Mouse (Mus musculus) forebrain, embryonic 14.5 days (tissue): ENCODE data around the gene Hist1h4b. TPM values are rescaled to one million over a fixed set of nuclear protein-coding genes. Genes with fewer than 3 reads are reported as not detected.
A peak's percentile ranks its signal among the peaks of the same experiment; 100 is the strongest.
"Not testable (repeated sequence)": the region's sequence is repeated elsewhere in the genome, so short reads cannot be mapped to it uniquely, and the experiment has no call there.

ENCODE experiments used
- ATAC-seq: fragments of 200-750 bp; cut with Nextera tagmentation; 2 replicates; pipeline ENCODE4 v1.8.0; 2017; ENCODE audit warnings: mild to moderate bottlenecking, moderate library complexity
- DNase-seq: peaks from one replicate; pipeline ENCODE4 v3.0.0-alpha.2; 2015; ENCODE audit warnings: low spot score
- H3K27ac ChIP-seq: fragments of 300-500 bp; sonication (generic); 2 replicates; pipeline ENCODE4 v1.5.1; 2014; ENCODE audit warnings: low read depth, mild to moderate bottlenecking, control low read depth, low read length, moderate library complexity
- H3K27me3 ChIP-seq: fragments of 300-500 bp; sonication (generic); replicated peaks from 2 replicates; pipeline ENCODE4 v1.6.1; 2014; ENCODE audit warnings: low read length, control low read depth, mixed read lengths; ENCODE audit not compliant: control insufficient read depth, insufficient read depth
- H3K36me3 ChIP-seq: fragments of 300-500 bp; sonication (generic); 2 replicates; pipeline ENCODE4 v1.6.1; 2014; ENCODE audit warnings: low read length, control low read depth; ENCODE audit not compliant: control insufficient read depth, insufficient read depth
- H3K4me1 ChIP-seq: fragments of 300-500 bp; sonication (generic); 2 replicates; pipeline ENCODE4 v1.6.1; 2014; ENCODE audit warnings: antibody characterized with exemption, low read length, control low read depth; ENCODE audit not compliant: control insufficient read depth, insufficient read depth
- H3K4me2 ChIP-seq: fragments of 300-500 bp; sonication (generic); 2 replicates; pipeline ENCODE4 v1.6.1; 2014; ENCODE audit warnings: mild to moderate bottlenecking, control low read depth, low read length
- H3K4me3 ChIP-seq: fragments of 300-500 bp; sonication (generic); 2 replicates; pipeline ENCODE4 v1.5.1; 2014; ENCODE audit warnings: low read depth, low read length, control low read depth
- H3K9ac ChIP-seq: fragments of 300-500 bp; sonication (generic); 2 replicates; pipeline ENCODE4 v1.6.1; 2014; ENCODE audit warnings: mild to moderate bottlenecking, low read length, control low read depth, moderate library complexity
- H3K9me3 ChIP-seq: fragments of 300-500 bp; sonication (generic); replicated peaks from 2 replicates; pipeline ENCODE4 v1.6.1; 2016; ENCODE audit warnings: low read length, control low read depth, mixed read lengths; ENCODE audit not compliant: control insufficient read depth
- WGBS: fragments of 180-500 bp; shearing (Covaris S2); extraction: QIAGEN DNeasy Blood & Tissue Kit; methylation state at CpG from one replicate; pipeline ENCODE4 v1.1.7; 2014; 5-methylcytosine and 5-hydroxymethylcytosine counted together
- polyA plus RNA-seq: library from polyadenylated mRNA; unstranded; fragments of >200 nt; fragmentation: Nextera tagmentation; extraction: Ambion mirVana; gene quantifications from 2 replicates; pipeline ENCODE4 v1.2.1, GENCODE M21; 2014

Hist1h4b gene
- polyA plus RNA-seq = 3.5 and 4.7 TPM in 2 replicates

- Histone ChIP-seq H3K4me2 (peak within 1 kb of the TSS; percentile 67), H3K27me3 (no peaks in the 10 kb centered on the region), H3K4me1 (peaks cover 17% of the 10 kb centered on the region), H3K9me3 (no peaks in the 10 kb centered on the region), H3K36me3 (no peaks in the 10 kb centered on the region), H3K9ac (peak within 1 kb of the TSS; percentile 61), H3K27ac (peak within 1 kb of the TSS; percentile 85), H3K4me3 (peak within 1 kb of the TSS; percentile 33)
- DNase-seq = peak; percentile 99
- peak; percentile 68 for ATAC-seq
- 0% methylated on average over 17 of the region's 22 CpGs for WGBS
These were observed at the start of gene Hist1h4b for GRCm38 (mm10) chr13:23756790-23757189. Gene Hist1h4b (plus strand): TSS chr13:23757013.

DNA sequence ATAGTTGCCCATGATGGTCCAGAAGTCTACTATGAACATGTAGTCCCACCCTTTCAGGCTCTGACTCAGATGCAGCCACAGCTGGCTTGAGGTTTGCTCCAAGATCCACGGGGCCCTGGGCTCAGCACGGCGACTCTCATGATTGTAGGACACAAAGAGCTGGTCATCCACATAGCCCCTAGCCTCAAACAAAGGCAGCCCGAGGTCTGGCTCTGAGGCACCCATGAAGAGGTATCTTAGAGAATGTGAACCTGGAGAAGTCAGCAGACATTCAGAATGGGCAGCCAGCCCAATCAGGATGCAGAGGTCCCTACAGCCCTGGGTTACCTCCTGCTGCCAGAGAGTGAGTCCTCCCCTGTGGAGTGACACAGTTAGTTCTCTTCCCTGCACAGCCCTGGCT lies 48.8 kb upstream of the Hist1h4b start:
- Histone ChIP-seq H3K27me3 (no peaks in the 10 kb centered on the region), H3K4me3 (no peak overlapping the region), H3K27ac (no peak overlapping the region), H3K9me3 (no peaks in the 10 kb centered on the region), H3K4me1 (peaks cover 11% of the 10 kb centered on the region; the same call in 1 of the 2 replicates), H3K9ac (no peak overlapping the region), H3K4me2 (no peak overlapping the region), H3K36me3 (no peaks in the 10 kb centered on the region)
- 89% methylated on average over 4 of the region's 4 CpGs for WGBS
- DNase-seq = no peak
- ATAC-seq = no peak

- no peaks in the 10 kb centered on the region for H3K9me3 ChIP-seq
- H3K4me3 ChIP-seq = no peak overlapping the region
- DNase-seq (no peak), ATAC-seq (no peak)
- WGBS = 71% methylated on average over 4 of the region's 4 CpGs
- H3K9ac ChIP-seq = no peak overlapping the region
- no peak overlapping the region for H3K4me2 ChIP-seq
- H3K36me3 ChIP-seq = no peaks in the 10 kb centered on the region
- no peaks in the 10 kb centered on the region for H3K27me3 ChIP-seq
- peaks cover 11% of the 10 kb centered on the region; the same call in 1 of the 2 replicates for H3K4me1 ChIP-seq
- no peak overlapping the region for H3K27ac ChIP-seq
These were observed 48.2 kb upstream of the Hist1h4b start for GRCm38 (mm10) chr13:23708654-23709053.

GRCm38 (mm10) chr13:23709714-23710373 lies 47.0 kb upstream of the Hist1h4b start:
- peaks cover 11% of the 10 kb centered on the region; the same call in 1 of the 2 replicates for H3K4me1 ChIP-seq
- peak overlapping the region; percentile 54 for H3K9ac ChIP-seq
- ATAC-seq (no peak), DNase-seq (peak; percentile 44)
- H3K27ac ChIP-seq = no peak overlapping the region
- H3K36me3 ChIP-seq = no peaks in the 10 kb centered on the region
- no peaks in the 10 kb centered on the region for H3K9me3 ChIP-seq
- H3K4me2 ChIP-seq = peak overlapping the region; percentile 52
- 25% methylated on average over 15 of the region's 15 CpGs for WGBS
- no peaks in the 10 kb centered on the region for H3K27me3 ChIP-seq
- peak overlapping the region; percentile 20 for H3K4me3 ChIP-seq

DNA sequence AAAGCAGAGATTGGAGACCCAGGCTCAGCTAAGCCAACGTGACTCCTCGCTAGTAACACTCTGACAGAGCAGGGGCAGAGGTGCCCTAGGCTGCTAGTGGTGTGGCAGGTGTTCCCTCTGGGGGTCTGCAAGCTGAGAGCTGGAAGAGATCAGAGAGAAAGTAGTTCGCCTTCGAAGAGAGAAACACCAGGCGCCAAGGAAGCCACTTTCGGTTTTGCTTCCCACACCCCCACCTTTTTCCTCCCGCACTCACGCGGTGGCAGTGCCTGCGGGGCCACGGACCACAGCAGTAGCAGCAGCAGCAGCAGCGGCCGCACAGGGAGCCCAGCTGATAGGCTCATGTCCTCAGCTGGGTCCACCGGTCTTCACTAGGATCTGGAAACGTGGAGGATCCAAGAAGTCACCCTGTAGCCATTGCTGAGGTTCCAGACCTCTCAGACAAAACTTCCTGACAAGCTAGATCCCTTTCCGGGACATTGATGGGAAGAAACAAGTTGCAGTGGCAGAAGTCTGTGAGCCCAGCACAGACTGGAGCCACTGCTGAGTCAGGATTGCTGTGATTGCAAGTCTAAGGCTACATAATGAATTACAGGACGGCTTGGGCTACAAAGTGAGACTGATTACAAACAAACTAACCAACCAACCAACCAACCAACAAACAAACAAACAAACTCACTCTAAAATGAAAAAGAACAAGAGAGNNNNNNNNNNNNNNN lies 46.3 kb upstream of the Hist1h4b start, which contains the start of gene Hfe:
Hfe (minus strand) TSS at position 481 of the 716 bp plus-strand sequence.
- 0 out of 2 replicates have a peak, but pooled peaks have one; percentile 32 for ATAC-seq
- peak within 1 kb of the TSS; percentile 20 for H3K4me3 ChIP-seq
- H3K9me3 ChIP-seq = no peaks in the 10 kb centered on the region
- no peaks in the 10 kb centered on the region for H3K36me3 ChIP-seq
- H3K9ac ChIP-seq = peak within 1 kb of the TSS; percentile 54
- H3K27me3 ChIP-seq = no peaks in the 10 kb centered on the region
- WGBS = 5% methylated on average over 17 of the region's 17 CpGs
- H3K27ac ChIP-seq = no peak within 1 kb of the TSS
- H3K4me1 ChIP-seq = peaks cover 11% of the 10 kb centered on the region; the same call in 1 of the 2 replicates
- peak; percentile 36 for DNase-seq
- peak within 1 kb of the TSS; percentile 52 for H3K4me2 ChIP-seq

GRCm38 (mm10) chr13:23716261-23717042 lies 40.4 kb upstream of the Hist1h4b start:
- DNase-seq (no peak), ATAC-seq (no peak)
- WGBS = 86% methylated on average over 5 of the region's 5 CpGs
- H3K36me3 ChIP-seq = no peaks in the 10 kb centered on the region
- no peaks in the 10 kb centered on the region for H3K9me3 ChIP-seq
- no peak overlapping the region for H3K4me3 ChIP-seq
- H3K9ac ChIP-seq = no peak overlapping the region
- H3K4me1 ChIP-seq = no peaks in the 10 kb centered on the region
- no peak overlapping the region for H3K27ac ChIP-seq
- no peaks in the 10 kb centered on the region for H3K27me3 ChIP-seq
- no peak overlapping the region for H3K4me2 ChIP-seq

- DNase-seq = no peak
- Histone ChIP-seq H3K27me3 (no peaks in the 10 kb centered on the region), H3K4me1 (no peaks in the 10 kb centered on the region), H3K4me3 (no peak overlapping the region), H3K9ac (no peak overlapping the region), H3K4me2 (no peak overlapping the region), H3K27ac (no peak overlapping the region), H3K9me3 (no peaks in the 10 kb centered on the region), H3K36me3 (no peaks in the 10 kb centered on the region)
- WGBS = 61% methylated on average over 11 of the region's 11 CpGs
- ATAC-seq = no peak
These were observed 39.6 kb upstream of the Hist1h4b start for GRCm38 (mm10) chr13:23717176-23717575.

DNA sequence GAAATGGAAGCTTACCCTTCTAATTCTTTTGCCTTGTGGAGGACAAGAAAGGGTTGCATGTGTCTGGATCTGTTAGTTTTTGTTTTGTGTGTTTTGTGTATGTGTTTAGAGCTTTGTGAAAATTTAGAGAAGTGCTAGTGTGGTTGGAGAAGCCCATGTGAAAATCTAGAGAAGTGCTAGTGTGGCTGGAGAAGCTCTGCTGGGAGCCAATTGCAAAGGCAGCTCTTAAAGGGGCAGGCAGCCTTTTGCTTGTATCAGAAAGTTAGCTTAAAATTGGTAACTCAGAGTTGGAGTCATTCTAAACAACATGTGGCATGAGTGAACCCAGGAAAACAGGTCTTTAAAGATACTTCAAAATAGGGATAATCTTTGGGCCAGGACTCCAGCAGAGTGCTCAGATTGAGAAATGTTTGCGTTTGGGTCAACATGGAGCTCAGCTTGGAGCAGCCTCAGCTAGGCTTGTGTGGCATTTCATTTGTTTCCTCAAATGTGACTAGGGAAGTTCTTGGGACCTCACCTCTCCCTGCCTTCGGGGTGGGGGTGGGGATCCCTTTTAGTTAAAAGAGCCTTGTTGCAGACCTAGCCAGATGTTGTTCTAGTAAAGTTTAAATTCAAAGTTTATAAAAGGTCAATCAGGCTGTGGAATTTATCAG lies 39.1 kb upstream of the Hist1h4b start:
- 16% methylated on average over 2 of the region's 2 CpGs for WGBS
- H3K36me3 ChIP-seq, H3K9ac ChIP-seq, H3K27ac ChIP-seq, H3K4me2 ChIP-seq, H3K27me3 ChIP-seq, ATAC-seq, H3K4me1 ChIP-seq, H3K9me3 ChIP-seq, H3K4me3 ChIP-seq, DNase-seq: not testable (repeated sequence)
